Mouse (Mus musculus): Measurements from ENCODE around the gene Epha10.

The Epha10 gene

GRCm38 (mm10) chr4:124880599-124880998, at the start of gene Epha10:
TSS of gene Epha10 (plus strand) at chr4:124880899.
- no peak for DNase-seq (ENCODE audit: low spot score)

DNA sequence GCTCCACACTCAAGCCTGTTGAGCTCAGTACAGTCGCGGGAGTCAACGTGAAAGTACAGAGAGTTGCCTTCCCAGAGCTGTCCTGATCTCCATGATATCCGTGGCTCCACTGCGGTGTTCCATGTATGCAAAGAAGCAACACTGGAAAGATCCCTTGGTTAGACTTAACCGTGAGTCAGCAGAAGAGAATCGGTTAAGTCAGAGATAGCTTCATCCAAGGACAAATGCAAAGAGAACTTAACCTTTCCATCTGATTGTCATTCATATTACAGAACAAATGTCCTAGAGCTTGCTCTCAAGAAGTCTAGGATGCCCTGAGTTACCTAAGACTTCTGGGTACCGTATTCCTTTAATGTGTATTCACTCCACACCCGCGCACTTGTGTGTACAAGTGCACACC, 47.9 kb upstream of the Epha10 start:
- DNase-seq (ENCODE audit: low spot score), result no peak

GRCm38 (mm10) chr4:124838035-124838700, 42.5 kb upstream of the Epha10 start:
- DNase-seq (ENCODE audit: low spot score), result no peak

DNA sequence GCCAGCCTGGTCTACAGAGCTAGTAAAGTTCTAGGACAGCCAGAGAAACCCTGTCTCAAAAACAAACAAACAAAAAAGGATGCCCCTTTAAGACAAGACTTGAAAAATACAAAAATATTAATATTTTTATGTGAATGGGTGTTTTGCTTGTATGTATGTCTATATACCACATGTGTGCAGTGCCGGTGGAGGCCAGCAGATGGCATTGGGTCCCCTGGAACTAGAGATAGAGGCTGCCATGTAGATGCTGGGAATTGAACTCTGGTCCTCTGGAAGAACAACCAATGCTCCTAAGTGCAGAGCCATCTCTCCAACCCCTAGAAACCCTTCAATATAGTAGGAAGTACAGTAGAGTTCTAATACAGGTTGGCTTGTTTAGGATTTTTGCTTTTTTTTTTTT, 39.7 kb upstream of the Epha10 start:
- DNase-seq (ENCODE audit: low spot score), result no peak

GRCm38 (mm10) chr4:124843493-124843892, 37.2 kb upstream of the Epha10 start:
- no peak for DNase-seq (ENCODE audit: low spot score)

DNA sequence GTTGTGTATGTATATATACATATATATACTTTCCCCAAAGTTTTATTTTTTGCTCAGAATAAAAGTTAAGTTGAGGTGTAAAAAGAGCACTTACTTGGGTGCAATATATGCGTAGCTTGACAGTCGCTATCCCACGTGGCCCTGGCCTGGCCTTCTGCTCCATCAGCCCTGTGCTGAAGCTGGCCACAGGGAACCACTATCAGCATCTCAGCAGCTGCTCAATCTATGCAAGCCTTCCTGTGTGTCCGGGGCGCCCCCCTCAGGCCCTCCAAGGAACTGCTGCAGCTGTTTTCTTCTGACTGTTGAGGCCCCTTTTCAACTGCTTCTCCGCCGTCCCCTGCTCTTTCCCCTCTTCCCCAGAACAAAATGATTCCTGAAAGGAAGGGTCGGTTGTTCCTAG, 33.1 kb upstream of the Epha10 start:
- peak; percentile 80 for DNase-seq (ENCODE audit: low spot score)

DNA sequence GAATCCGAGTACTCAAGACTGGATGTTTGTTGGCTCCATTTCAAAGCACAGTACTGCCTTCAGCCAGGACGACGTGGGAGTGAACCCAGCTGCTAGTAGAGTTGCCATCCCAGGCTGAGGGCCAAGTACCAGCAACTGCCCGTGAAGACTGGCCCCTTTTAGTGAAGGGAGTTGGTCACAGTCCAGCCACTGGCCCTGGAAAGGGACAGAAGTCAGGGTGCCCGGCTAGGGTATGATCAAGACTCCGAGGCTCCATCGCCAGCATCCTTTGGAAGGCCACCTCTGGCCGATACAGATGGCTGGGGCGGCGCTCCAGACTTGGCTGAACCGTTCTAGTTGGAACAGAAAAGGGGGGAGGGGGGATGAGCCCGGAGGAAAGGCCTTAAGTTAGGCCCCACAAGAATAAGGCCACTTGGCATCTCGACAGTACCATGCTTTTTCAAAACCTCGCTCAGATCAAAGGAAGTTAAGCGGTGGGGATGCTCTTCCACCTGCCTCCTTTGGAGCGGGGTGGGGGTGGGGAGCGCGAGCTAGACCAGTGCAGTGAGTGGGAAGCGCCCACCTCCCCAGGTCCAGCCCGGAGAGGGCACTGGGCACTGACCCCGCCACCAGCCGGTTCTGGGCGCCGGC, 31.0 kb upstream of the Epha10 start:
- DNase-seq (ENCODE audit: low spot score), result peak; percentile 71

- peak; percentile 86 for DNase-seq (ENCODE audit: low spot score)
These were observed 30.3 kb upstream of the Epha10 start, which contains the start of gene Yrdc for GRCm38 (mm10) chr4:124850261-124850913. TSS of gene Yrdc (plus strand) at chr4:124850679.

- peak; percentile 62 for DNase-seq (ENCODE audit: low spot score)
These were observed 29.6 kb upstream of the Epha10 start, which contains the start of gene 1110065P20Rik for GRCm38 (mm10) chr4:124850933-124851658. TSS of gene 1110065P20Rik (minus strand) at chr4:124851196.

GRCm38 (mm10) chr4:124856294-124856693, 24.4 kb upstream of the Epha10 start:
- DNase-seq (ENCODE audit: low spot score), result no peak

- no peak for DNase-seq (ENCODE audit: low spot score)
These were observed 22.3 kb upstream of the Epha10 start for GRCm38 (mm10) chr4:124858370-124858769.

DNA sequence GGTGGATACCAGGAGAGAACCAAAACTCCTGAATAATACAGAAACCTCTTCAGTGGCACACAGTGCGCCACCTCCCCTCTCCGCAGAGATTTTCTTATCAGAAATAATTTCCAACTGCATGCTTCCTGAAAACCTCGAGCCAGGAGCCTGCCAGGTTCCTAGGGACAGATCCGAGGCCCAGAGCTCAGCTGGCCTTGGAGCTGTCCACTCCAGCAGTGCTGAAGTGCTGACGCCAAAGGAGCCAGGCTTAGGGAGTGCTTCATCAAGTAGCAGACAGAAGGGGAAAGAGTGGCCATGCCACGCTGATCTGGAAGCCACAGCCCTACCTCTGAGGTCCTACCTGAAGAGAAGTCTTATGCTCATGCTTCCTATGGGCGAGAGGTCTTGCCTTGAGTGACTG, 20.3 kb upstream of the Epha10 start:
- no peak for DNase-seq (ENCODE audit: low spot score)

DNA sequence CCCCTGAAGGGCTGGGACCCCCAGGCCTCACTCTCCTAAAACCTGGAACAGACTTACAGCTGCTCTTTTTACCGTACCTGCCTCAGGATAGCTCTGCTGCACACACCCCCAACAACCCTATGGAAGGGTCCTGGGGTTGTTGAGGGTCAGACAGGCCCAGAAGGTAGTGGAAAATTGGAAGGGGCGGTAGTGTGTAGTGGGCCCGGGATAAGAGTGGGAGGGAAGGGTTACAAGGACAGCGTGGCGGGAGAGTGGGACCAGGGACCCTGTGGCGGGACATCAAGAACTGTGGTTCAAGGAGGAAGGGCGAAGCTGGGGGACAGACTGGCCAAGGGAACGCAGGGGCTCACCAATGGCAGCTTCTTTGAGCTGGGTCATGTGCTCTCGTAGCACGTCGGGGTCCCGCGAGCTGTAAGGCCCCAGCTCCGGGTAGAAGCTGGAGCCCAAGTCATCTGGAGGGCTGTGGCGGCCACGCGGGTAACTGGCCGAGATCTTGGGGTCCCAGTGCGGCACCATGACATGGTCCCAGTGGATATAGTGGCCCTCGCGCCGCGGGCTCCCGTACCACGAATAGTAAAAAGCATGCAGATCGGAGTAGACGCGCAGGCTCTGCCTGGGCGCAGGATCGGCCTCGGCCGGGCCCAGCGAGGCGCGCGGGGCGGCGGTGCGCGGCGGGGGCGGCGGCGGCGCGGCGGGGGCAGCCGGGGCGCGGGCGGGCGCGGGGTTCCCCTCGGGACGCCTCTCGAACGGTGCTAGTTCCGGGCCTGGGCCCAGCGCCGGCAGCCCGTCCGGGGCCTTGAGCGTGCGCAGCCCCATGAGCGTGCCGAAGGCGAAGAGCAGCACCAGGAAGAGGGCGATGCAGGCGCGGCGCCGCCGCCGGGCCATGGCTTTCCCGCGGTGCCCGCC, 19.2 kb upstream of the Epha10 start, which contains the start of gene Maneal:
TSS of gene Maneal (minus strand) at position 889 of the 906 bp plus-strand sequence.
- DNase-seq (ENCODE audit: low spot score), result no peak

- DNase-seq (ENCODE audit: low spot score), result no peak
These were observed 8.0 kb upstream of the Epha10 start for GRCm38 (mm10) chr4:124872719-124873118.

DNA sequence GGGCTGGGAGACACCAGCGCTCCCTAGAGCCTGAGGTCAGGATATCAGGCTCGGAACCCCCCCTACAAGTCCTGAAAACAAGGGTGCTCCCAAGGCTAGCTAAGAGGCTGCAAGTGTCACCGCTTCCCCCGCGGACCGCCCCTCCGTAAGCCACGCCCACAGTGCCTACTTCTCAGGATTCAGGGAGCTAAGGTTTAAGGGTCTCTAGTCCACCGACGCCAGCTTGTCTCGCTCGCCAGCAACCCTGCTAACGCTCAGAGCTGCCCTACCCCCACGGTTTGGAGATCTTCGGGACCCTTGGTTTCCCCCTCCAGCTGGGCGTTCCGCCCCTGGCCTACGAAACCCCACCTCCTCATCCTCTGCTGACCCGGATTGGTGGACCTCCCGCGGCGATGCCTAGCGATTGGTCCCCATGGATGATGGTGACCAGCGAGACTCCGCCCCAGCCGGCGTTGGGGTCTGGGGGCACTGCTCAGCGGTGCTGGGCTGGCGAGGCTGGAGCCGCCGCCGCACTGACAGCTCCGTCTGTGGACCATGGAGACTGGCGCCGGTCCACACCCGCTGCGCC, 726 bp downstream of the Epha10 start:
- DNase-seq (ENCODE audit: low spot score), result peak; percentile 59

DNA sequence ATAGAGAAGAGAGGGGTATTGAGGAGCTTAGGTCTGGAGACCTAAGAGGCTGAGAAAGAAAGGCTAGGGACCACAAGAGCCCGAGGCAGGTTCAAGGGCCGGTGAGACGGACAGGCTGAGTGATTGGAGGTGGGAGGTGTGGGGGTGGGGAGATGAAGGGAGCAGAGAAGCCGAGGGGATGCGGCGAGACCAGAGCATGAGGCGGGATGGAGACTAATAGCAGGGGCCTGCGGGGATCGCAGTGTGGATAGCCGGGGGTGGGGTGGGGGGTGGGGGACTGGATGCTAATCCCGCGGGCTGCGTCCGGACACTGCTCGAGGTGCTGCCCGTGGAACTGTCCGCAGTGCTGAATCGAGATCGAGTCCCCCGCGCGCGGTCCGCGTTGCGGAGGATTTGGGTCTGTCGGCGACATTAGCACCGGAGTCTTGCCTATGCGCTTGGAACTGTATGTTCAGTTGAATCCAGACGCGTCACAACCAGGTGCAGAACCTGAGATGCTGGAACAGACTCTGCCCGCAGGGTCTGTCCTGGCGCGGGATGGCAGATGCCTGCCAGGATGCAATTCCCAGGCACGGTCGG, 1.5 kb downstream of the Epha10 start:
- no peak for DNase-seq (ENCODE audit: low spot score)

DNA sequence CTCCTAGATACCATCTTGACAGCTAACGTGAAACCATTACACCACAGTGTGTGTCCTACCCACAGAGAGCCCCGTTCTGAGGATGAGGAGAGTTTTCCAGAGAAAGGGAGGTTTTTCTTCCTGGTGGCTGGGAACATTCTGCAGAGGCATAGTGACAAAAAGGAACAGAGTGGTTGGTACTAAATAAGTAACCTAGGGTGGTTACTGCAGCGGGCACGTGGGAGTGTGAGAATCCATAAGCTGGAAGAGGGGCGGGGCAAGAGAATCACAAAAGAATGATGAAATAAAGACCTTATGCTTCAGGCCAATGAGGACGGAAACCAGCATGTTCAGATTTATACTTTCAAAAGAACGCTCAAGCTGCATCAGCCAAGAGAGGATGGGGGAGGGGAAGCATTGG, 8.0 kb downstream of the Epha10 start:
- no peak for DNase-seq (ENCODE audit: low spot score)

GRCm38 (mm10) chr4:124889935-124890334, 9.2 kb downstream of the Epha10 start:
- DNase-seq (ENCODE audit: low spot score), result no peak

GRCm38 (mm10) chr4:124890831-124891230, 10.1 kb downstream of the Epha10 start:
- DNase-seq (ENCODE audit: low spot score), result no peak

- DNase-seq (ENCODE audit: low spot score), result no peak
These were observed 13.1 kb downstream of the Epha10 start for GRCm38 (mm10) chr4:124893769-124894168.

Data from left cerebral cortex, adult 11 months (tissue).